Mouse (Mus musculus) adrenal gland, adult 2 months (tissue): ENCODE measurements at regions not wholly inside any gene's neighbourhood (a gene's known extent, or its start where the extent isn't known, plus 50 kb on each side); places are given as distances from the start of the nearest gene placed in this dataset.

ENCODE experiments used
- DNase-seq: peaks from one replicate; pipeline ENCODE4 v3.0.0; 2021

GRCm38 (mm10) chr5:53329591-53329990, 62.7 kb downstream of the Smim20 start:
- DNase-seq = no peak

GRCm38 (mm10) chr5:53336704-53337103, 69.8 kb downstream of the Smim20 start:
- DNase-seq = no peak

- no peak for DNase-seq
Measured at GRCm38 (mm10) chr5:53337816-53338215, 70.9 kb downstream of the Smim20 start.

- peak; percentile 16 for DNase-seq
Measured at GRCm38 (mm10) chr5:53345164-53345563, 78.3 kb downstream of the Smim20 start.

- peak; percentile 38 for DNase-seq
Measured at GRCm38 (mm10) chr5:53346028-53346427, 79.1 kb downstream of the Smim20 start.

- no peak for DNase-seq
Measured at GRCm38 (mm10) chr5:53346756-53347155, 79.9 kb downstream of the Smim20 start.

GRCm38 (mm10) chr5:53352852-53353251, 86.0 kb downstream of the Smim20 start:
- DNase-seq = no peak

GRCm38 (mm10) chr5:53354296-53354695, 87.4 kb downstream of the Smim20 start:
- no peak for DNase-seq

GRCm38 (mm10) chr5:53355069-53355468, 88.2 kb downstream of the Smim20 start:
- DNase-seq = peak; percentile 83

GRCm38 (mm10) chr5:53357086-53357608, 90.3 kb downstream of the Smim20 start:
- no peak for DNase-seq

- DNase-seq = no peak
Measured at GRCm38 (mm10) chr5:53358181-53358580, 91.3 kb downstream of the Smim20 start.

GRCm38 (mm10) chr5:53359887-53360286, 93.0 kb downstream of the Smim20 start:
- DNase-seq = no peak

- no peak for DNase-seq
Measured at GRCm38 (mm10) chr5:53361295-53361694, 94.4 kb downstream of the Smim20 start.

- no peak for DNase-seq
Measured at GRCm38 (mm10) chr5:53363898-53364297, 97.0 kb downstream of the Smim20 start.

- DNase-seq = no peak
Measured at GRCm38 (mm10) chr5:53366882-53367561, 98.9 kb upstream of the Rbpj start.

GRCm38 (mm10) chr5:53370272-53370671, 95.7 kb upstream of the Rbpj start:
- no peak for DNase-seq

GRCm38 (mm10) chr5:53371638-53372037, 94.3 kb upstream of the Rbpj start:
- DNase-seq = peak; percentile 59

- DNase-seq = no peak
Measured at GRCm38 (mm10) chr5:53373315-53373714, 92.6 kb upstream of the Rbpj start.

GRCm38 (mm10) chr5:53376856-53377255, 89.1 kb upstream of the Rbpj start:
- DNase-seq = no peak

GRCm38 (mm10) chr5:53377698-53378097, 88.3 kb upstream of the Rbpj start:
- DNase-seq = no peak

GRCm38 (mm10) chr5:53378106-53378505, 87.8 kb upstream of the Rbpj start:
- DNase-seq = no peak

- DNase-seq = peak; percentile 10
Measured at GRCm38 (mm10) chr5:53378599-53378998, 87.4 kb upstream of the Rbpj start.

- no peak for DNase-seq
Measured at GRCm38 (mm10) chr5:53379612-53380011, 86.3 kb upstream of the Rbpj start.

- DNase-seq = no peak
Measured at GRCm38 (mm10) chr5:53380203-53380602, 85.7 kb upstream of the Rbpj start.
